Mouse (Mus musculus) heart, adult 8-10 months (tissue): ENCODE measurements around the gene Trpm3. TPM values are rescaled to one million over a fixed set of nuclear protein-coding genes. Genes with fewer than 3 reads are reported as not detected.

Source experiments
- DNase-seq: peaks from one replicate; pipeline ENCODE4 v3.0.0; 2022; ENCODE audit warnings: low spot score
- microRNA-seq: library from miRNA; unstranded; fragments of <30 nt; microRNA quantifications from one replicate; pipeline ENCODE4 v1.2.0, GENCODE M21; 2022
- total RNA-seq, 4 experiments: library from RNA; stranded (reverse); gene quantifications; 2 replicates each; pipeline ENCODE4 v1.2.4; 2022

Gene Trpm3
- total RNA-seq, 4 experiments from 2014 or later, result 0.56 to 1.4 (median 0.88) TPM

GRCm38 (mm10) chr19:23034117-23034516 is 895.3 kb downstream of the Trpm3 start:
- DNase-seq, result no peak

DNA sequence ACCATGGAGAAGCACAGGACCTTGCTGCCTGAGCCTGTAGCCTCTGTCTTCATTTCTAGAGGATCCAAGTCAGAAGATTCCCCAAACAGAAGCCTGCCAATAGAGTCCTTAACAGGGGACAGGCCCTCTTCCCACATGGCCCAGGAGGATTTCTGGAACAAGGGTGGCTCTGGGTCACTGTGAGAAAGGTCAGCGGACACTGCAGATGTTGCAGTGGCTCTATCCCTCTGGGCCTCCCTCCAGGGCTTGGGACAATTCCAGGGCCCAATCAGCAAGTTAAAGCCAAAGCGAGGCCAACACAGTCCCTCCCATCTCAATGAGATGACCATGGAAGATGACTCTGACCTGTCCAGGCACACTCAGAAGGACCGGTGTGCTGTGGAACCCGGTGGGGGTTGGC is 896.1 kb downstream of the Trpm3 start:
- DNase-seq, result peak; percentile 92

- DNase-seq, result no peak
Measured at GRCm38 (mm10) chr19:23035786-23036185, 896.9 kb downstream of the Trpm3 start.

DNA sequence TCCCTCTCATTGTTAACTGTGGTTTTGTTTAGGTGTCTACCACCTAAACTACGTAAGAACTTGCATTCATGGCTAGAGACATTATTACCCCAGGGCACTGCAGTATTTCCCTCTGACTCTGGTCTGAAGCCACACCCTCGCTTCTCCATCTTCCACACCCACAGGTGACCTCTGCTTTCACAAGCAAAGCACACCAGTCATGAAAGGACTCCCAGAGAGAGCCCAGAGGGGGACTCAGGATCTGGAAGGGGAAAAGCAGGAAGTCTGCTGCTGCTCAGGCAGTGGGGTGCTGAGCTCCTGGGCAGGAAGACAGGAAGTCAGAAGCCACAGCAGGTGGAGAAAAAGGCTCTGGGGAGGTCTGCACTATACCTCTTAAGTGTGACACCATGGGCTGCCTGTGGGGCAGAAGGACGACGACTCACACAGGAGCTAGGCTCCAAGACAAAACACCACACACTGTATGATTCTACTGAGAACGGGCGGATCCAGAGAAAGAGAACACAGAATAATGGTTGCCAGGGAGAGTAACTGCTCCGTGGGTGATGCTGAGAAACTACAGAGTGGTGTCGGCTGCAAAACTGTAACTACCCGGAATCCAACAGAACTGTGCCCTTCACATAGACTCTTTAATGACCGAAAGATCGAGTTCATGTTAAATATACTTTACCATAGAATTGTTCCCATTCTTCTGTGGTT is 898.1 kb downstream of the Trpm3 start:
- DNase-seq, result no peak

GRCm38 (mm10) chr19:23037499-23037898 is 898.7 kb downstream of the Trpm3 start:
- DNase-seq, result no peak

- DNase-seq, result no peak
Measured at GRCm38 (mm10) chr19:23038321-23038720, 899.5 kb downstream of the Trpm3 start.

DNA sequence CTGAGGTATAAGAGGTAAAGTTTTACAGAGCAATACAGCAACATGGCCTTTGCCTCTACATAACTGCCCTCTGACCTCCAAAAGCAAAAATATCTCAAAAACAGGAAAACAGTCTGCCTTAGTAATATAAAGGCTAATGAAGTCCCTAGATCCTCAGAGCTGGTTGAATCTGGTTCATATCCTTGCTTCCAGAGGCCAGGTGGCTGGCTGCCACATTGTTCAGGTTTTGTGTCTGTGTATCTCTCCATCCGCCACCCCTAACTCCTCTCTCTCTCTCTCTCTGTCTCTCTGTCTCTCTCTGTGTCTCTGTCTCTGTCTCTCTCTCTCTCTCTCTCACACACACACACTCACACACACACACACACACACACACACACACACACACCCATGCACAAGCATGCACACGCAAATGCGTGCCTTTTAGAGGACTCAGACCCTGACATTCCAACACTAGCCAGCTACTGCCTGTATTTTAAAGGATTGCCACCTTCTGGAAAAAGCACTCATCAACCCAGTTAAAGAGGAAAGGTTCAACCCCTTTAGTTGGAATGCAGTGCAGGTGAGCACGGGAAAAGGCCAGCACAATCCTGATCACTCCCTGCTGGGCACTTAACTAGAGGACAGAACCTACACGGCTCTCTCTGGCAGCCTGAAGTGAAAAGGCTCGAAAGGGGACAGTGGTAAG is 902.8 kb downstream of the Trpm3 start:
- no peak for DNase-seq

- no peak for DNase-seq
Measured at GRCm38 (mm10) chr19:23042168-23042733, 903.4 kb downstream of the Trpm3 start.

GRCm38 (mm10) chr19:23043699-23044098 is 904.9 kb downstream of the Trpm3 start:
- no peak for DNase-seq

Small RNA genes within 50 kb of the gene (microRNA-seq; reads per million reads assigned to microRNA genes)
- 104 reads per million, percentile 60 among the genes with 10 or more reads in this experiment for gene Mir204
